Mouse (Mus musculus) liver, adult 10 weeks (tissue): ENCODE data around the gene Afap1. TPM values are rescaled to one million over a fixed set of nuclear protein-coding genes. Genes with fewer than 3 reads are reported as not detected.

Experiments
- polyA plus RNA-seq: library from polyadenylated mRNA; stranded (reverse); fragments of 350-450 nt; fragmentation: Illumina TruSeq; extraction: RNeasy Lipid Tissue Mini Kit (QIAGEN cat#74804); gene quantifications from one replicate; pipeline ENCODE4 v1.2.3, GENCODE M21; 2014; ENCODE audit warnings: low read depth, low replicate concordance

Gene Afap1
- polyA plus RNA-seq = 0.42 TPM

DNA sequence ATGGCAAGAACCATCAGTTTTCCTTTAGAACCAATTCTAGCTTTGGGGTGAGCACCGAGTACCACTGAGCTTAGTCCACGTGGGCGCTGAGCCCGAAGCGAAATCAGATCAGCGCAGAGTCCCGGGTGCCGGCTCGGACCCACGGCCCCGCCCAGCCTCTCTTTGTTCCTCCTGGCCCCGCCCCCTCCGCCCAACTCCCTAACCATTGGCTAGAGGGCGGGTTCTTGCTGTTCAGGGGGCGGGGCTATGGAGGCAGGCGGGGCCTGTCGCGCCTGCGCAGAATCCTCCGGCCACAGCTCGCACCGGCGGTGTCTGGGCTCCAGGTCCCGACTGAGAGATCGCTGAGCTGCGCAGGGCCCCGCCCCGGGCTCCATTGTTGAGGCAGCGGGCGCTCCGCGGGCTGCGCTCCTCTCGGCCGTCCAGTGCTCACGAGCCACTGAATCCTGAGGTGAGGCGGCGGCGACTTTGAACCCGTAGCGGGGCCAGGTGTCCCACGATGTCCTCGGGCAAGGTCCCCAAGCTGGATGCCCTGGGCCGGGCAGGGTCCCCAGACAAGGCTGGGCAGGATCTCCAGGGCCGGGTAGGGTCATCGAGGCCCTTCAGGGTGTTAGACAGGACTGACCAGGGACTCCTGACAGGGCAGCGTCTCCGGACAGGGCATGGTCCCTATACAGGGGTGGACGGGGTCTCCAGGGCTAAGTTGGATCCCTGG, at the start of gene Afap1:
TSS of gene Afap1 (plus strand) at position 227 of the 712 bp plus-strand sequence.

Other genes with a start within 250 kb of the Afap1 start
- not detected for gene Htra3, start 213.5 kb upstream of the Afap1 start, polyA plus RNA-seq
- gene Sh3tc1, start 153.3 kb upstream of the Afap1 start, polyA plus RNA-seq = 0.13 TPM
- 0.21 TPM for gene Ablim2, start 135.4 kb upstream of the Afap1 start, polyA plus RNA-seq